Mouse (Mus musculus) frontal cortex, adult 2 months (tissue): ENCODE measurements at regions not wholly inside any gene's neighbourhood (a gene's known extent, or its start where the extent isn't known, plus 50 kb on each side); places are given as distances from the start of the nearest gene placed in this dataset.

Experiments
- DNase-seq, 2 experiments: peaks; one replicate each; pipeline ENCODE4 v3.0.0; 2022; ENCODE audit warnings: low spot score in 1 of 2; ENCODE audit errors: extremely low spot score in 1 of 2

DNA sequence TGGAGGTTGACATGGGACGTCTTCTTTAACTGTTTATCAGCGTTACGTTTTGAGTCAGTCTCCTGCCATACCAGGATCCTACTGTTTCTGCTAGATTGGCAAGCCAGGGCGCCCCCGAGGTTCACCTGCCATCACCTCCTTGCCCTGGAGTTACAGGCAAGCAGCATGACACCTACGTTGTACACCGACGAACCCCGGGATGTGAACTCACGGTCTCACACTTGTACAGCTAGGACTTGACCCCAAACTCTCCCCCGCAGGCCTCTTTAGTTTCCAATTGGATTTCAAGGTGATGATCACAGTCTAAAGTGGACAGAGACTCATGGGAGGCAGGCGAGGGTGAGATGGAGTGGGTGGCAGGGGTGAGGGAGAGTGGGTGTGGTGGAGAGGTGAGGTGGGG lies 83.9 kb upstream of the Gm9887 start:
- no peak for DNase-seq

- no peak for DNase-seq
These were observed 83.3 kb upstream of the Gm9887 start for GRCm38 (mm10) chr12:69455566-69455965.

DNA sequence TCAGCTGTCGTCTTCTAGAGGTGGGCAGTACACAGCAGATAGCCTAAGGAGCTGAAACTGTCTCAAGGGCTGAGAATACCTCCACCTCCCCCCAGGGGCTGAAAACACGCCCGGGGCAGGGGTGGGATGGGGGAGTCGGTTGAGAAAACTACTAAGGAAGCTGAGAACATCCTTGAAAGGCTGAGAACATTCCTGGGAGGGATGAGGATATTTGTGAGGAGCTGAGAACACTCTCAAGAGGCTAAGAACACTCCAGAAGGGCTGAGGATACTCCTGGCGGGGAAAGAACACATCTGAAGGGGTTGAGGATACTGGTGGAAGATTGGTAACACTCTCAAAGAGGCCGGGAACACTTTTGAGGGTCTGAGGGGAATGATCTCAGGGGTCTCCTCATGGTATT lies 81.3 kb upstream of the Gm9887 start:
- no peak for DNase-seq

DNA sequence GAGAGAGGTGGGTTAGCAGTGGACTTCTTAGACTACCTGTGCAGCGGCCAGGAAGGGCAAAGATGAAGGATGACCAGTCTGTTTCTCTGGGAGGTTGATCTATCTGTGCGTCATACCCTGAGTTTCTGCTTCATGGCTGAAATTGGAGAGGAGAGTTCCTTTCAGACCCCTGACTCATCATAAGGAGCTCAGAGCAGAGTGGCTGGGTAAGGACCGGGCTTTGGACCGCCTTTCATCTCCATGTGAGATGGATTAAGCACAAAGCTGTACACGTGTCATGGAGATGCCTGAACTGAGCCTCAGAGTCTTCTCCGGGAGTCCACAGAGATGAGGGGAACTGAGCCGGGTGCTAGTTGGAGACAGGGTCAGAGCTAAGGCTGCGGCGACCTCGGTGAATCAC lies 80.7 kb upstream of the Gm9887 start:
- DNase-seq: no peak

DNA sequence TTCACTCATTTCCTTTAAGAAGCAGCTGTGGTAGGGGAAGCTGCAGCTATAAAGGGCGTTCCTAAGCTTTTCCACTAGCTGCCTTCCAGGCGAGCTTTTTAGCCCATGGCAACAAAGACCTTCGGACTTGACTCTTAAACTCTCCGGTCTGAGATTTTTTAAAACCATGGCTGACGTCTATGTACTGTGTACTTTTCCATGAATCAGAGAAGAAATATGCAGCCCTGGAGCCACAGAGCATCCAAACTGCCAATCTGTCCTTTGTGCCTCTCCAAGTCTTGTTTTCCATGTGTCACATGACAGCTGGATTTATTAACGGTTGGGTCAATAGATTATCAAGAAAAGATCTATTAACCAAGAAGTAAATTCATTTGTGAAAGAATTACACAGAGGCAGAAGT lies 78.9 kb upstream of the Gm9887 start:
- no peak for DNase-seq

- no peak for DNase-seq
These were observed 75.9 kb upstream of the Gm9887 start for GRCm38 (mm10) chr12:69447962-69448767.

DNA sequence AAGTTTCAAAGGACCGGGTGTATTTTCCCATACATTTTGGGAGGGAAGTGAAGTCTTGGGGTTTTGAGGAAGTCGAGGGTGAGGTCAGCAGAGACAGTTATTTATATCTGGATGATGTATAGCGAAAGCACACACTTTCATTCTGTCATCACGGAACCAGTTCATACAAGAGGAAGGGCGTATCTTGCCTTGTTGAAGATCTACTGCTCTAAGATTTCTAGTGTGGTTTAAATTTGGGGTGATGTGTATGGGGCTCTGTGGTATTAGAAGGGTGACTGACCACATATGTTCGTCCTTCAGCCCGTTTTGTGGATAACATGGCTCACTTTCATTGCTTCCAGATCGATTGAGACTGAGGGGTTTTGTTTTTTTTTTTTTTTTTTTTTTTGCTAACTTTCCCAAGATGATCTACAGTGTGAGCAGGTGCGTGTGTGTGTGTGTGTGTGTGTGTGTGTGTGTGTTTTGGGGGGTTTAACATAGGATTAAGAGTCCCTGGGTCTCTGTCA lies 75.1 kb upstream of the Gm9887 start:
- DNase-seq: no peak

DNA sequence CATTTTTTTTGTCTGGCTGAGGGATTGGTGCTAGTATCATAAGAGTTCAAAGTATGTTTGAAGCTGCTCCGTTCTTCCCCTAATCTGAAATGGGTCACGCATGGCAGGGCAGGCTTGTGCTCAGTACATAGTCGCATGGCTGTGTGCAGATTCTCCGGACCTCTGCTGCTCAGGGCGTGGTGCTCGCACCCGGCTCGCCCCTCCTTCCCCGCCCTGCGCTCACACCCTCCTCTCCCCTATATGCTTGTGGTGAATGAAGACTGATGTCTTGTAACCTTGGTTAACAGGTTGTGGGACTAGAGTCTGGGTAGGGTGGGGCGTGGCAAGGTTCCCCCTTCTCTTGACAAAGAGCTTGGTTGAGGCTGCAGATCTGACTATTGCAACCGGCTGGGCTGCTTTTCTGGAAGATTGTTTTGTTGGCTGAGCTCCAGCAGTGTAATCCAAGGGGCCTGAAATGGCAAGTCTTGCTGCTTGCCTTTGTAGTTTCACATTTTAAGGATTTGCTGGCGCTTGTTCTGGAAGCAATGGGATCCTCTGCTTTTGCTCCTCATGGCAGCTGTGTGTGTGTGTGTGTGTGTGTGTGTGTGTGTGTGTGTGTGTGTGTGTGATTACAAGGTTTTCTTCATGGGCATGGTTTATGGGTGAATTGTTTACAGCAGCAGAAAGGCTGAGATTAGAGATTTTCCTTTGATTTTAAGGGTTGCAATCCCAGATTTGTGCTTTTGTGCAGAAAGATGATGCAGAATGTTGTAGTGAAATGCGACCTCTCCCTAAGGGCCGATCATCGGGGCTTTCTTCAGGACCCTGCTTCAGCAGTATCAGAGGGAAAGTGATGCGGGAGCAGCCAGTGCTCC lies 74.4 kb upstream of the Gm9887 start:
- peak in 1 of 2 experiments; percentile 36 for DNase-seq

GRCm38 (mm10) chr12:69446085-69446467 lies 73.8 kb upstream of the Gm9887 start:
- DNase-seq: no peak

DNA sequence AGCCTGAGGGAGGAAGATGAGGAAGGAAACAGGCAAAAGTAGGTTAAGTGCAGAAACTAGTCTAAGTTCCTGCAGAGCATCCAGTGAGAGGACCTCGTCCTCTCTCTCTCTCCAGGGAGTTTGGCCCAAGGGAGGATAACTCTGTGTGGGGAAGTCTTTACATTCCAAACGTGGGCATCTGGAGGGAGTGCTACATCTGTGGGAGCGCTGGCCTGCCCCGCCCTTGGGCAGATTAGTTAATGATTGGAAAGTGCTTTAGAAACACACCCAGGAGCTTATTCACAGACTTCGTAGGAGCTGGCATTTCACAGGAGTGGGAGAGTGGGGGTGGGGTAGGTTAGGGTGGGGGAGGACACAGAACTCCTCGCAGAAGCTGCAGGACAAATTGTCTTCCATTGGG lies 70.1 kb upstream of the Gm9887 start:
- DNase-seq: no peak

GRCm38 (mm10) chr12:69441764-69442163 lies 69.5 kb upstream of the Gm9887 start:
- no peak for DNase-seq

DNA sequence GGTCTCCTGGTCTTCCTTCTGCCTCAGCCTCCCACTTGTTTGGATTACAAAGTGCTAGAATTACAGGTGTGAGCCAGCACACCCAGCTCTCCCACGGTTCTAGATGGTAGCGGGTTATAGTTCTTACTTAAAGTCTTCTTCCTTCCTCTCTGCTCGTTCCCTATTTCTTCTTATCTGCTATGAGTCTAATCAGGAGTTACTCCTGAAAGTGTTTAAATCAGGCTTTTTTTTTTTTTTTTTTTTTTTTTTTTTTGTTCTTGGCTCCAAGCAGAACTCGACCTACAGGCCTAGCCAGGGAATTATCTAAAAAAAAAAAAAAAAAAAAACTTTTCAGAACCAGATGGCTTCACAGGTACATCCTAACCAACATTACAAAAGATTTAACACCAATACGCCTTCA lies 66.0 kb upstream of the Gm9887 start:
- DNase-seq: no peak

DNA sequence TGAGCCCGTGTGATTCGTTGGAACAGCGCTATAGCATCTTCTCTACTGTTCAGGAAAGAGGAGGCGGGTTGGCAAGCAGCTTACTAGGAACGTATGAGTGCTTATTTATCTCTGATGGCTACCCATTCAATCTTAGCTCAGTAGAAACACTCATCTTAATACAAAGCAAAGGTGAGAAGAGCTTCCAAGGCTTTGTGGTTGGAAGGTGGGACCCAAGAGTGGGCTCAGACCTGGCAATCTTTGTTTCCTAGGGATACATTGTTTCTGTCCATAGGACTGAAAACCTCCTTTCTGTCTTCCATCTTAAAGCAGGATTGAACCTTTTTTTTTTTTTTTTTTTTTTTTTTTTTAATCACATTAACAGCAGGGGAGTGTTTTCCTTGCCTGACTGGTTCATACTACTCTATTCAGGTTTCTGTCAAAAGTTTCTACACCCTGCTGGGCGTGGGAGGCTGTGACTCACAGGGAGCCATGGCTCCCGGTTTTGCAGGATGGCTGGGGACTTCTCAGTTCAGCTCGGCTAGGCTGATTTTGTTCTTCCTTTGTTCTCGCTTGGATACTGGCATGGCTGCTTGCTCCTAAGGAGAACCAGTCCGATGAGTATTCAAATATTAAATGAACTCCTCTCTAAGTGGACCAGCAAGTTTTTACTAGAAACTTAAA lies 64.7 kb upstream of the Gm9887 start:
- peak; percentile 63 to 86 for DNase-seq

DNA sequence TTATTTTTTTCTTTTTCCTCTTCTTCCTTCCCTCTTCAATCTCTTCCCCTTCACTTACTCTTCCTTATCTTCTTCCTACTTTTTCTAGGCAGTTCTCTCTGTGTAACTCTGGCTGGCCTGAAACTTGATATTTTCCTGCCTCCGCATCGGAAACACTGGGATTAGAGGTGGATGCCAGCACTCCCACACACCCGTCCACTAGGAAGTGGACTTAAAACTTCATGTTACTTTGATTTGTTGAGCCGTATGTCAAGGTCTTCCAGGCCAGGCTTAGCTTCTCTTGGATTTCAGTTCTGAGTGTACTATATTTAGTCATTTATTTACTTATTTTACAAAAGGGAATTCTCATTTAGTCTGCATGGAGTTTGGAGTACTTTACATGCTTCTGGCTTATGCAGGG lies 62.1 kb upstream of the Gm9887 start:
- DNase-seq: no peak

GRCm38 (mm10) chr12:69432086-69432485 lies 59.8 kb upstream of the Gm9887 start:
- no peak for DNase-seq

GRCm38 (mm10) chr12:69428108-69428507 lies 55.9 kb upstream of the Gm9887 start:
- no peak for DNase-seq

DNA sequence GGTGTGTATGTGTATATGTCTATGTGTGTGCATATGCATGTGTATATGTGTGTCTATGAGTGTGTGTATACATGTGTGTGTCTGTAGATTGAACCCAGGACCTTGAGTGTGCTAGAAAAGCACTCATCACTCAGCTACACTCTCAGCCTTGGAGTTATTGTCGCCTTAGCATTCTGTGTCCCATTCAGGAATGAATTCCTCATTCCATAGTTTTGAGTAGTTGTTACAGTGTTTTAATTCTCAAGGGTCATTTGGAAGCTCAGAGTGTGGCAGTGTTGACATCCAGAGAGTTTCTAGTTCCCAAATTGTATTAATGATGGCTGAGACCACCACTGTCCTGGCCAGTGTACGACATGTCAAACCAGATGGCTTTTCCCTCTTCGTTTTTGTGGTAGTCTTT lies 53.4 kb upstream of the Gm9887 start:
- DNase-seq: no peak

- no peak for DNase-seq
These were observed 52.7 kb upstream of the Gm9887 start for GRCm38 (mm10) chr12:69424971-69425370.
